Mouse (Mus musculus) spleen, adult 2 months (tissue): ENCODE data around the gene Mmp1b. TPM values are rescaled to one million over a fixed set of nuclear protein-coding genes. Genes with fewer than 3 reads are reported as not detected.

ENCODE experiments used
- DNase-seq, 2 experiments: peaks; one replicate each; pipeline versions ENCODE4 v3.0.0 to v3.0.0-alpha.2; 2012 to 2021; ENCODE audit warnings: low spot score in 2 of 2, low read depth in 1 of 2
- H3K27ac ChIP-seq: fragments of 200-500 bp; 2 replicates; pipeline ENCODE4 v1.5.1; 2012; ENCODE audit warnings: low read length, inconsistent platforms; ENCODE audit not compliant: insufficient read depth
- H3K27me3 ChIP-seq: fragments of 200-500 bp; 2 replicates; pipeline ENCODE4 v1.6.1; 2012; ENCODE audit warnings: mild to moderate bottlenecking, moderate library complexity, low read length, inconsistent platforms; ENCODE audit not compliant: control insufficient read depth, insufficient read depth
- H3K36me3 ChIP-seq: fragments of 200-500 bp; 2 replicates; pipeline ENCODE4 v1.6.1; 2012; ENCODE audit warnings: mild to moderate bottlenecking, low read length, inconsistent platforms; ENCODE audit not compliant: control insufficient read depth, insufficient read depth
- H3K4me1 ChIP-seq: fragments of 200-500 bp; 2 replicates; pipeline ENCODE4 v1.6.1; 2011; ENCODE audit warnings: inconsistent platforms; ENCODE audit not compliant: control insufficient read depth, insufficient read depth, insufficient read length
- H3K4me3 ChIP-seq: fragments of 200-500 bp; 2 replicates; pipeline ENCODE4 v1.5.1; 2011; ENCODE audit warnings: mild to moderate bottlenecking, inconsistent platforms; ENCODE audit not compliant: insufficient read depth, insufficient read length; ENCODE audit errors: extremely low read depth
- CTCF ChIP-seq: fragments of 200-500 bp; IDR thresholded peaks from 2 replicates; pipeline ENCODE4 v1.5.1; 2011; ENCODE audit warnings: mild to moderate bottlenecking, inconsistent platforms; ENCODE audit not compliant: insufficient read depth, insufficient read length, insufficient replicate concordance; ENCODE audit errors: extremely low read depth
- POLR2A ChIP-seq: fragments of 200-500 bp; IDR thresholded peaks from 2 replicates; pipeline ENCODE4 v1.6.1; 2011; ENCODE audit warnings: low read depth, low read length, inconsistent platforms
- polyA plus RNA-seq: library from polyadenylated mRNA; depleted of rRNA; stranded (reverse); fragments of >200 nt; gene quantifications from 2 replicates; pipeline ENCODE4 v1.2.3, GENCODE M21; 2012; rRNA removed

Gene Mmp1b
- polyA plus RNA-seq, 1 experiment: not detected

DNA sequence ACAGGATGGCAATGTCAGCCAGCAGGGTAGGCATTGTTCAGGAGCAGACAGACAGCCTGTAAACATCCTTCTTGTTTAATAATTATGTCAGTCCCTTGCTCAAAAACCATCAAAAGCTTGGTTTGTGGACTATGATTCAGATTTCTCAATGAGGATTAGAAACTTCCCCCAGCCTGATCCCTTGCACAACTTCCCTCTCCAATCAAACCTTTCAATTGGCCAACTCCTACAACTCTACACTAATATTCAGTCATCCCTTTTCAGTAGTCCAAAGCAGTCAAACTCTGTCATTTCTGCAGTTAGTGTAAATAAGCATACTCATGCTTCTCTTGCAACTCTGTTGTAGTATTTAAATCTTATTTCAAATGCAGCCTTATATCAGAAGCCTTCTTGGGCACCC lies 56.0 kb downstream of the Mmp1b start:
- no peak overlapping the region for H3K4me3 ChIP-seq
- no peaks in the 10 kb centered on the region for H3K36me3 ChIP-seq
- no peaks in the 10 kb centered on the region for H3K27me3 ChIP-seq
- DNase-seq: no peak
- no peak overlapping the region for H3K27ac ChIP-seq
- TF ChIP-seq POLR2A (no peak), CTCF (no peak)
- peaks cover 4% of the 10 kb centered on the region for H3K4me1 ChIP-seq

Other genes starting within 250 kb of the Mmp1b start
- gene Dync2h1, start 203.6 kb downstream of the Mmp1b start, polyA plus RNA-seq: 0.35 and 0.38 TPM in 2 replicates
- 13.6 and 27.1 TPM in 2 replicates for gene Dcun1d5, start 203.5 kb downstream of the Mmp1b start, polyA plus RNA-seq
- gene Mmp13, start 115.5 kb downstream of the Mmp1b start, polyA plus RNA-seq: 0.05 and 0.11 TPM in 2 replicates
- 1.4 and 1.5 TPM in 2 replicates for gene Mmp12, start 43.7 kb downstream of the Mmp1b start, polyA plus RNA-seq
- gene Mmp3, start 57.8 kb upstream of the Mmp1b start, polyA plus RNA-seq: 0.63 and 0.67 TPM in 2 replicates
- gene Mmp10, start 114.3 kb upstream of the Mmp1b start, polyA plus RNA-seq: not detected in 2 replicates
- gene Mmp8, start 170.4 kb upstream of the Mmp1b start, polyA plus RNA-seq: 1.1 and 1.4 TPM in 2 replicates
- gene Mmp27, start 183.3 kb upstream of the Mmp1b start, polyA plus RNA-seq: 0.21 TPM in 1 of 2 replicates, not detected in the other
- not detected in 2 replicates for gene Mmp20, start 240.2 kb upstream of the Mmp1b start, polyA plus RNA-seq